In the genomic region with DNA sequence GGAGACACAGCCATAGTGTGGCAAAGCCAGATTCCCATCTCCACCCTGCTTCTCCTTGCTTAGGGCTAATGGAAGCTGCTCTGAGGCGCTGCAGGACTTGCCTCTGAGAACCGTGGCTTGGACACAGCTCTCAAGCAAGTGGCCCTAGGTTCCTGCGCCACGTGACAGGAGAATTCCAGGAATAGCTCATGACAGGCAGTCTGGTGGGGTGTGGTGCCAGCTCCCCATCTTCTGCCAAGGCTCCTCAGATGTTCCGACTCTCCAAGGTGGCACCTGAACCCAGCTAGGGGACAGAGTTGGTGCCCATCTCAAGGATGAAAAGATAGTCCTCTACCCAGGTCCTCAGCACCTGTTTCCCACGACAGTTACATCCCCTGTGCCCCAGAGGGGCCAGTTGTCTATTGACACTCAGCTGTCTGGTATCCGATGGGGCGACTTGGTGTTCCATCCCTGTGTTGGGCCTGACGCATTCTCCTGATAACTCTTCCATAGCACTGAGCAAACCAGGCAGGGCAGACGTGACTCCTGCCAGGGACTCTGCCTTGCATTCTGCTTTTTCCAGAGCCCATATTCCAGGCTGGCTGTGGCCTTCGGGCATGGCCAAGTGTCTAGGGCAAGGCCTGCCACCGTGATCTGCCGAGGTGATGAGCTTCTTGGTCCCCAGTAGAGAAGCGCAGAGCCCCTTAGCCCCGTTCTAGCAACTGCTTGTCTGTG, we compare ENCODE assay signal across 8 mouse cellular contexts. TPM values are rescaled to one million over a fixed set of nuclear protein-coding genes. Genes with fewer than 3 reads are reported as not detected.
DNase-seq lines count a peak whose midpoint lies in the region; ATAC-seq lines count a peak whose summit lies in the region.

No protein-coding gene starts in this region.

- peak overlapping the region; percentile 8; the same call in 1 of the 2 replicates for H3K9ac ChIP-seq in stomach, embryonic 16.5 days (ENCODE audit: low read length)

- peak overlapping the region; percentile 16; the same call in 1 of the 2 replicates for H3K4me2 ChIP-seq in stomach, embryonic 16.5 days (ENCODE audit: low read depth, low read length)

- H3K27ac ChIP-seq in stomach, embryonic 16.5 days (ENCODE audit: low read length) = peak overlapping the region; percentile 82

- H3K36me3 ChIP-seq in stomach, embryonic 16.5 days (ENCODE audit: control insufficient read depth, insufficient read depth, low read length) = no peaks in the 10 kb centered on the region

- intact Hi-C loops in heart, postnatal 25 days (cut with DNase I) = loop anchor here (2.0 kb wide), 1 partner anchor 40 kb away; no protein-coding TSS in a partner anchor

- no peaks in the 10 kb centered on the region for H3K27me3 ChIP-seq in stomach, embryonic 16.5 days (ENCODE audit: control insufficient read depth, insufficient read depth, low read length)

- peak; percentile 90 for DNase-seq in gastrocnemius, adult 18-20 months (ENCODE audit: low spot score)
- no peak for DNase-seq in gastrocnemius, postnatal 4 days (ENCODE audit: low spot score in 2 of 2)
- DNase-seq in right cerebral cortex, adult 2 months (ENCODE audit: low spot score in 2 of 2) = peak; percentile 32 to 45
- no peak for DNase-seq in right cerebral cortex, postnatal 4 days
- peak; percentile 37 for DNase-seq in heart, postnatal 25 days (ENCODE audit: low spot score)
- DNase-seq in adrenal gland, postnatal 14 days = no peak
- DNase-seq in spleen, postnatal 4 days (ENCODE audit: low spot score in 2 of 2) = no peak

- H3K4me3 ChIP-seq in stomach, embryonic 16.5 days (replicated peaks; ENCODE audit: low read length) = no peak overlapping the region

- no peaks in the 10 kb centered on the region for H3K9me3 ChIP-seq in stomach, embryonic 16.5 days (replicated peaks; ENCODE audit: control insufficient read depth, low read length)

- WGBS in stomach, embryonic 16.5 days = 70% methylated on average over 15 of the region's 15 CpGs

- ATAC-seq in stomach, embryonic 16.5 days (ENCODE audit: insufficient read depth, low FRiP score) = no peak

- H3K4me1 ChIP-seq in stomach, embryonic 16.5 days (ENCODE audit: control insufficient read depth, insufficient read depth, low read length) = peaks cover 74% of the 10 kb centered on the region

RNA-seq across cellular contexts. Expression of gene Abtb1, which starts 54.9 kb away (rescaled TPM):
- total RNA-seq in gastrocnemius, adult 18-20 months (2021) = 10 to 100 TPM; 20.6 to 23.2 TPM
- total RNA-seq in gastrocnemius, postnatal 4 days (2021) = 10 to 100 TPM; 18.8 to 20.1 TPM
- 10 to 100 TPM; 21.9 to 23.3 TPM for total RNA-seq in heart, postnatal 25 days (2021)
- 31.2 and 36.1 TPM in 2 replicates for polyA plus RNA-seq in stomach, embryonic 16.5 days (2015; fragmentation: Nextera tagmentation; extraction: Ambion mirVana)
- total RNA-seq in adrenal gland, postnatal 14 days (2021) = 22.7 and 30.5 TPM in 2 replicates

Comparison
In these comparisons a context has a peak if more than half of its experiments do, and no peak if none do; other contexts are left out.
1. DNase-seq: peak in gastrocnemius, adult 18-20 months (single experiment), right cerebral cortex, adult 2 months (2 of 2) and heart, postnatal 25 days (single experiment); none in gastrocnemius, postnatal 4 days (0 of 2), right cerebral cortex, postnatal 4 days (single experiment), adrenal gland, postnatal 14 days (single experiment) and spleen, postnatal 4 days (0 of 2).